In the genomic region with DNA sequence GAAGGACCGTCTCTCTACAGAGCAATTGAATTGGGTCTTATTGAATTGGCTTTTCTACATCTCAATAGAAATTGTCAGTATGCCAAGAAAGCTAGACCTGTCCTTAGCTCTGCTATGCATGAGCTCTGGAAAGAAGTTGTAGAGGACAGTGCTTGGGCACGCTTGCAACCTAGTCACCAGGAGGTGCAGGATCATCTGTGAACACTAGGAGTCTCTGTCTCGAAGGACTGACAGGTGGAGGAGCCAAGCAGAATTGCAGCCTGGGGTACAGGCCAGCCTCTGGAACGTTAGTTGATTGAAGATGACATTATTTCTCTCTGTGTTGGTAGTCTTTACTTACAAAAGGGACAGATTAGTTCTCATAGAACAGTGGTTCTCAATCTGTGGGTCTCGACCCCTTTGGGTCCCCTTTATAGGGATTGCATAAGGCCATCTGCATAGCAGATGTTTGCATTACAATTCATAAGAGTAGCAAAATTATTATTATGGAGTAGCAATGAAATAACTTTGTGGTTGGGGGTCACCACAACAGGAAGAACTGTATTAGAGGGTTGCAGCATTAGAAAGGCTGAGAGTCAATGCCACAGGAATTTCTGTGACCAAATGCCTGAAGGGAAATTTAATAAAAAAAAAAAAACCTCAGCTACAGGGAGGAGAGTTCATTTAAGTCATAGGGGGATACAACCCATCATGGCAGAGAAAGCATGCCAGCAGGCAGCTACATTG, we compare ENCODE assay signal across 11 mouse cellular contexts.
DNase-seq lines count a peak whose midpoint lies in the region; ATAC-seq and TF ChIP-seq lines count a peak whose summit lies in the region.
"Had no signal": no experiment of that assay in that cellular context is flagged by ENCODE, and none has a peak within 500 bp of the region (broad histone marks: within the 10 kb centered on the region; RNA-seq: fewer than 3 reads in every experiment).

No protein-coding gene starts in this region.

- H3K36me3 ChIP-seq in intestine, postnatal 0 days (ENCODE audit: control insufficient read depth, insufficient read depth): no peaks in the 10 kb centered on the region
- H3K36me3 ChIP-seq in intestine, embryonic 15.5 days: no peaks in the 10 kb centered on the region
- H3K36me3 ChIP-seq in heart, embryonic 11.5 days (ENCODE audit: control insufficient read depth, insufficient read depth, low read length): peaks cover 2% of the 10 kb centered on the region; the same call in 1 of the 2 replicates

- no peak overlapping the region for H3K27ac ChIP-seq in intestine, postnatal 0 days (ENCODE audit: low read depth, low read length)
- no peak overlapping the region for H3K27ac ChIP-seq in intestine, embryonic 15.5 days
- H3K27ac ChIP-seq in cortical plate, adult 2 months (ENCODE audit: insufficient read depth, low read length): no peak overlapping the region
- no peak overlapping the region for H3K27ac ChIP-seq in heart, embryonic 11.5 days (ENCODE audit: low read depth, low read length)

- TF ChIP-seq CTCF in intestine, postnatal 0 days (IDR thresholded peaks at IDR 0.05; ENCODE audit: low read depth): peak; percentile 60
- TF ChIP-seq CTCF in cortical plate, adult 2 months (IDR thresholded peaks at IDR 0.05; ENCODE audit: extremely low read depth, insufficient read depth, low read length): peak; percentile 32; the same call in 1 of the 2 replicates

- no peaks in the 10 kb centered on the region for H3K4me1 ChIP-seq in intestine, postnatal 0 days (replicated peaks; ENCODE audit: control insufficient read depth, insufficient read depth, low read length)
- no peaks in the 10 kb centered on the region for H3K4me1 ChIP-seq in intestine, embryonic 15.5 days (replicated peaks)
- H3K4me1 ChIP-seq in cortical plate, adult 2 months (ENCODE audit: control insufficient read depth, insufficient read depth, low read length): no peaks in the 10 kb centered on the region
- no peaks in the 10 kb centered on the region for H3K4me1 ChIP-seq in heart, embryonic 11.5 days (ENCODE audit: control insufficient read depth, insufficient read depth, low read length)

- DNase-seq in 3T3-L1 (ENCODE audit: low read depth, low spot score) (peak; percentile 84), A20 (ENCODE audit: low read depth, low spot score) (peak; percentile 29)
- DNase-seq in spleen, postnatal 14 days (ENCODE audit: low spot score in 2 of 2): no peak
- DNase-seq: adrenal gland, postnatal 10 days; kidney, adult 18-20 months; lung, postnatal 4 days had no signal

- no peak overlapping the region for H3K4me2 ChIP-seq in intestine, postnatal 0 days (replicated peaks; ENCODE audit: low read depth)
- H3K4me2 ChIP-seq in intestine, embryonic 15.5 days (replicated peaks): no peak overlapping the region
- no peak overlapping the region for H3K4me2 ChIP-seq in heart, embryonic 11.5 days

- WGBS in intestine, postnatal 0 days: 66% methylated on average over 5 of the region's 5 CpGs
- 67% methylated on average over 5 of the region's 5 CpGs for WGBS in intestine, embryonic 15.5 days
- WGBS in heart, embryonic 11.5 days (ENCODE audit: insufficient replicate concordance): 65% methylated on average over 5 of the region's 5 CpGs

- H3K9me3 ChIP-seq in intestine, postnatal 0 days (ENCODE audit: control insufficient read depth): no peaks in the 10 kb centered on the region
- H3K9me3 ChIP-seq in intestine, embryonic 15.5 days: no peaks in the 10 kb centered on the region
- H3K9me3 ChIP-seq in heart, embryonic 11.5 days (replicated peaks; ENCODE audit: control insufficient read depth, low read length): no peaks in the 10 kb centered on the region; the same call in 1 of the 2 replicates

- no peak for TF ChIP-seq POLR2A in cortical plate, adult 2 months (IDR thresholded peaks at IDR 0.05; ENCODE audit: extremely low read depth, insufficient read depth, low read length)

- no peak overlapping the region for H3K4me3 ChIP-seq in intestine, postnatal 0 days (ENCODE audit: low read depth, low read length)
- H3K4me3 ChIP-seq in intestine, embryonic 15.5 days (replicated peaks): no peak overlapping the region
- no peak overlapping the region for H3K4me3 ChIP-seq in cortical plate, adult 2 months (ENCODE audit: insufficient read depth, low read length)
- no peak overlapping the region for H3K4me3 ChIP-seq in heart, embryonic 11.5 days (ENCODE audit: low read depth, low read length)

- H3K9ac ChIP-seq in intestine, postnatal 0 days (ENCODE audit: low read depth, low read length): no peak overlapping the region
- H3K9ac ChIP-seq in intestine, embryonic 15.5 days: no peak overlapping the region
- no peak overlapping the region for H3K9ac ChIP-seq in heart, embryonic 11.5 days (ENCODE audit: low read depth, low read length)

- ATAC-seq in intestine, postnatal 0 days: no peak
- ATAC-seq in intestine, embryonic 15.5 days: no peak
- no peak; the same call in 1 of the 2 replicates for ATAC-seq in heart, embryonic 11.5 days (replicated peaks; ENCODE audit: insufficient number of reproducible peaks, low FRiP score, low TSS enrichment)
- ATAC-seq: forebrain, embryonic 16.5 days had no signal

- H3K27me3 ChIP-seq in intestine, postnatal 0 days (replicated peaks; ENCODE audit: control insufficient read depth, insufficient read depth, low read length): no peaks in the 10 kb centered on the region
- H3K27me3 ChIP-seq in intestine, embryonic 15.5 days (replicated peaks): no peaks in the 10 kb centered on the region
- H3K27me3 ChIP-seq in heart, embryonic 11.5 days (ENCODE audit: control insufficient read depth, insufficient read depth, low read length): no peaks in the 10 kb centered on the region

Comparison
In these comparisons a context has a peak if more than half of its experiments do, and no peak if none do; other contexts are left out.
1. DNase-seq: peak in 3T3-L1 (single experiment) and A20 (single experiment); none in spleen, postnatal 14 days (0 of 2).